Mouse (Mus musculus): ENCODE data around the gene Slc39a13.
"Not testable (repeated sequence)": the region's sequence is repeated elsewhere in the genome, so short reads cannot be mapped to it uniquely, and the experiment has no call there.

Gene Slc39a13

DNA sequence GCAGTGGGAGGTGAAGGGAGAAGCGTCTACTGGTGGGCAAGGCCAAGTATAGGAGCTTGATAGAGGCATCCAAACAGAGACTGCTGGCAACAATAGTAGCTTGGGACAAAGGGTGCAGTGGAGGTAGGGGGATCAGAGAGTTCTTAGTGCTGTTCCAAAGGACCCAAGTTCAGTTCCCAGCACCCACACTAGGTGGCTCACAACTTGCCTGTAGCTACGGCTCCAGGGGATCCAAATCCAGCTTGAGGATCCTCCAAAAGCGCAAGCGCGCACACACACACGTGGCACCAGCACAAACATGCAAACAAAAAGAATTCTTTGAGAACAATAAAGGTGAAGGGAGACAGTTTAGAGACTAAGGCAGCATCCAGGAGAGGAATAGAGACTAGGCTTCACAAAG lies 6.0 kb downstream of the Slc39a13 start:
- DNase-seq (ENCODE audit: low spot score) = no peak

DNA sequence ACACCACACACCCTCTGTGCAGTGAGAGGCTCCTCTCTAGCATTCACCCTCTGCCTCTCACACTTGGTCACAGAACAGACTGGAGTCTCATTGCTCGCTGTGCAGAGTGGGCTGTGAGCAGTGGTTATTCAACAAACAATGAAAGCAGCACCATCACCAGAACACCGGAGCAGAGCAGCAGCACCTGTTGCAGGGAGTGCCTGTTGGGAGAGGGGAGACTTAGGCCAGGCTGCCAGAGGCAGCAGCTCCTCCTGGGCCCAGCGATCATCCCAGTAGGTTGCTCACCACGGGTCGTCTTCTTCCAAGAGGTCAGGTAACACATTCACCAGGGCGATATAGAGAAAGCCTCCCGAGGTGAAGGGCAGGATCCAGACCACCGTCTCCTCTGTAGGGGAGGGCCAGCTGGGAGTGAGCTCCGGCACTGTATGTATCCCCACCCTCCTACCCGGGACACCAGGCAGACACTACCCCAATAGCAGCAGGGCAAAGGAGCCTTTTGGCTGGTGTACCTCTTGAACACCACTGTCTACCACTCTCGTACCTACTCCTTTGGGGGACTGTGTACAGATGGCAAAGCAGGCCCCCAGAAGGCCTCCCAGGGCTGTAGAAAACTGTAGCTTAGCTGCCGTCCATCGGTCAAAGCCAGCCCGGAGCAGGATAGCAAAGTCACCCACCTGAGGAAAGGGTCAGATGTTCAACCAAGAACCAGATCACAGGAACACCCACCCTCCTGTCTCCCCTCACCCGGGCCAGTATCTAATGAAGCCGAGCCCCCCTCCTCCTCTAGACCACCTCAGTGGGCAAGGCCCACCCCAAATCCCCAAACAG lies 7.2 kb downstream of the Slc39a13 start:
- no peak for DNase-seq (ENCODE audit: low spot score)

DNA sequence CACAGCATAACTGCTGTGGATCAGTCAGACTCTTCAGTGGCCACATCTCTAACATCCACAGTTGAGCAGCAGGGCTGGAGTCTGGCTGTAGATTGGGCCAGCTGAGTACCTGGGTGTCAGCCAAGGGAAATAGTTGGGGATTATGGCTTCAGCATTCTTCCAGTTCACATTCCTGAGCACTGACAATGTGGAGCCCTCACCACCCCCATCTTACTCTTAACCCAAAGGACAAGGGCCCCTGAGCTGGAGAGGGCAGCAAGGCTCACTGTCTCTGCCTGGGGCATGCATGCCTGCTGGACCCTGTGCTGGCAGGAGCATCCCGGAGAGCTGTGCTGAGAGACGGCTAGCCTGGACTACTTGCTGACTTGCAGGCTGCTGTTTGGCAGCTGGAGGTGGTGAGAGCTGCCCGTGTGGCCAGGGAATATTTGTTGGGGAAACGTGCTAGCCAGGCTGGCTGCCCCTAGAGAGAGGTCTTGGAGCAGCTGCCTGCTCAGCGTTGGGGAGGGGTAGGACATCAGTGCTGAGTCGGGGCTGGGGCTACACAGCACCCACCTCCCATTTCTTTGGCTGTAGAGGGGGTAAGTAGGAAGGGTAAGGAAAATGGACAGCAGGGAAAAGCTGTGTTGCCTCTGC lies 8.3 kb downstream of the Slc39a13 start:
- peak; percentile 69 for DNase-seq (ENCODE audit: low spot score)

DNA sequence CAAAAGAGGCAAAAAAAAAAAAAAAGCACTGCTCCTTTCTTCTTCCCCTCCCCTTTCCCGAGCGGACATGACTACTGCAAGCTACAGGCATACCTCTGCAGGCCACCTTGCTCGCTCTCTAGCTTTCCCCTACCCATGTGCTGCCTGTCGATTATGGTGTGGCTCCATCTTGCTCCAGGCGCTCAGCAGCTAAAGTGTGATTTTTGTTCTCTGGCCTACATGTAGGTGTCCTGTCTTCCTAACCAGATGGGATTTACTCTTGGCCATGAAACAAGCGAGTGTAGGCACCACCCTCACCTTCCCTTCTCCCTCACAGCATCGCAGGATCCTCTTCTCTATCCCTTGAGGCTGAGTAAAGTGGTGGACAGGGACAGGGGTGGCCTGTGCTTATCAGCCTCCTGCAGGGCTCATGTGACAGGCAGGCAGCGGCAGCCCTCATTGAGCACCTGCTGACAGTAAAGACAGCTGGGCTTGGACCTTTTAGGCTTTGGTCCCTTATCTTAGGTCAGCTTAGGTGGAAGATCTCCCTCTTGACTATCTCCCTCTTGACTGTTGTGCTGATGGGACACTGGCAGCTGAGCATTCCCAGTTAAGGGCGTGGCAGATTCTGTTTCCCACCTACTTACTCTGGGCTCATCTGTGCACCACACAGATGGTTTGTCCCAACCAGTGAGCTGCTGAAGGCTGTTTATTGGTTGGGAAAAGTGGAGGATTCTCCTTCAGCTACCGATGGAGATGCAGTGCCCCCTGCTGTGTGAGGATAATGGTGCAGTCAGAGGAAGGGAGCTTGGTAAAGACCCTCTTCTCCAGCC lies 9.5 kb downstream of the Slc39a13 start:
- no peak for DNase-seq (ENCODE audit: low spot score)

DNA sequence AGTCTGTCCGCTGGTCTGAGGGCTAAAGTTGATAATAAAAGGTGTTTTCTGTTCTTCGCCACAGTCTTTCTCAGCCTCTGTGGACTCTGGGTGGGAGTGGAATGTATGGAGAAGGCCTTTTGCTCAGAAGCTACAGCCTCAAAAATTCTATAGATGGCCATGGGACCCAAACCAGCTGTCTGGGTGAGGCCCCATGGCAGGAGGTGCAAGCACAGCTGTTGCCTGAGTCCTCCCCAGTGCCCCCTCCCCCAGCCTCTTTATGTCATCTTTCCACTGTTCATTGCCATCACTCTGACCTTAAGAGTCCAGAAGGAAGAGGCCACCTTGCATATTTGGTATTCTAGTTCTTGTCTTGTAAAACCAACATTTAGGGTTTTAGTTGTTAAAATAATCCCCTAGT lies 10.8 kb downstream of the Slc39a13 start:
- no peak for DNase-seq (ENCODE audit: low spot score)

DNA sequence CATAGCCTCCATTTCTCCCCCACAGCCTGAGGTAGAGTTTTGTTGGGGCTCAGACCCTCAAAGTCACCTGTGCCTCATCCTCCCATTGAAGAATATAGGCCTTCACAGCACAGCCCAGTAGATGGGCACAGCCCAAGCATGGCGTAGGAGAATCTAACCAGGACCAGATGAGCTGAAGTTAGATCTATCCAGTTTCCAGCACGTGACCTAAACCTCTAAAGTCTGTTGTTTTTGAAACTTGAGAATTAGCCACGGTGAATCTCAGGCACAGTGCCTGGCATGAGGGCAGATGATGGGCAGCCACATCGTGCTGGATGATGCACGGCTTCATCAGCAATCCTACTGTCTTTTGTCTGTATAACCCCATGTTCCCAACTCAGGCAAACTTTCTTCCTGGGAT lies 11.8 kb downstream of the Slc39a13 start:
- no peak for DNase-seq (ENCODE audit: low spot score)

DNA sequence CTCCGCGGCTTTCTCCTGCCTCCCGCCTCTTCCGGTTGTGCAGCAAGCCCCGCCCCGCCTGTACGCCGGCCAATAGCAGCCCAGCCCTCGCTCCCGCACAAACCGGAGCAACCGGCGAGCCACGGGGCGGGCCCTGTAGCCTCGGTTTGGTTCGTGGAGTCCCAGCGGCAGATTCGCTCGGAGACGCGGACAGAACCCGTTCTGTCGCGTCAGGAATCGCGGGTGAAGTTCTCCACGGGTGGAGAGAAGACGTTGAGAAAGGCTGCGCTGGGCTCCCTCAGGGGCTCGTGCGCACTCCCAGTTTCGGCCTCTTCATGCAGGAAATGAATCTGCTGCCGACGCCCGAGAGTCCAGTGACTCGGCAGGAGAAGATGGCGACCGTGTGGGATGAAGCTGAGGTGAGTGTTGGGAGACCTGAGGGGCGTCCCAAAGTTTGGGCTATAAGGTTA lies 16.3 kb downstream of the Slc39a13 start, which contains the start of gene Psmc3:
Psmc3 (plus strand) TSS at position 76 of the 449 bp plus-strand sequence.
- peak; percentile 98 for DNase-seq (ENCODE audit: low spot score)

DNA sequence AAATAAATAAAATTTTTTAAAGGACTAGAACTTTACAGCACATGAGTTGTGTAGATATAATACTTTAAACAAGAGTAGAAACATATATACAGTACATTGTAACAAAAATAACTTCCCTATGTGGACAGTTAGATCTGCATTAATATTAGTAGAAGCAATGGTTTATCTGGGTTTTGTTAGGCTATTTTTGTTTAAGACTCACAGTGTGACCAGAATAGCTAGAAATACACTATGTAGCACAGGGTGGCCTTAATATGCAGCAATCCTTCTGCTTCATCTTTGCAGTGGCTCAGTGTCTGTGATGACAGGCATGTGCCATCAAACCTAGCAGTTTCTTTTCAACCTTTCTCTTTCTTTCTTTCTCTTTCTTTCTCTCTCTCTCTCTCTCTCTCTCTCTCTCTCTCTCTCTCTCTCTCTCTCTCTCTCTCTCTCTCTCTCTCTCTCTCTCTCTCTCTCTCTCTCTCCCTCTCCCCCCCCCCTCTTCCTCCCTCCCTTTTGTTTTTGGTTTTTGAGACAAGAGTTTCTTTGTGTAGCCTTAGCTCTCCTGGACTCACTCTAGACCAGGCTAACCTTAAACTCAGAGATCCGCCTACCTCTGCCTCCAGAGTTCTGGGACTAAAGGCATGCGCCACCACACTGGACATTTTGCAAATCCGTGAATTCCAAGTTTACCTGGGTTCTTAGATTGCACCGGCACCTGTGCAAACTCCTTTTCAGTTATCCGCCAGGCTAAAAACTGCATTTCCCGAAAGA lies 16.9 kb downstream of the Slc39a13 start:
- DNase-seq (ENCODE audit: low spot score) = no peak

DNA sequence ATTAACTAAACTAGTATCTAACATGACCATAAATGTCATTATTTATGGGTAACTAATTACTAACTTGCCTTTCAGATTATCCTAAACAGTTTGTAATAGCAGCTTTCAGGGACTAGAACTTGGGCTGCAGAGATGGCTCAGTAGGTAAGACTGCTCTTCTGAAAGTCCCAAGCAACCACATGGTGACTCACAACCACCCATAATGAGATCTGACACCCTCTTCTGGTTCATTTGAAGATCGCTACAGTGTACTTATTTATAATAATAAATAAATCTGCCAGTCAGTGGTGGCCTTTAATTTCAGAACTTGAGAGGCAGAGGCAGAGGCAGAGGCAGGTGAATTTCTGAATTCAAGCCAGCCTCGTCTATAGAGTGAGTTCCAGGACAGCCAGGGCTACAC lies 17.5 kb downstream of the Slc39a13 start:
- DNase-seq (ENCODE audit: low spot score) = no peak

DNA sequence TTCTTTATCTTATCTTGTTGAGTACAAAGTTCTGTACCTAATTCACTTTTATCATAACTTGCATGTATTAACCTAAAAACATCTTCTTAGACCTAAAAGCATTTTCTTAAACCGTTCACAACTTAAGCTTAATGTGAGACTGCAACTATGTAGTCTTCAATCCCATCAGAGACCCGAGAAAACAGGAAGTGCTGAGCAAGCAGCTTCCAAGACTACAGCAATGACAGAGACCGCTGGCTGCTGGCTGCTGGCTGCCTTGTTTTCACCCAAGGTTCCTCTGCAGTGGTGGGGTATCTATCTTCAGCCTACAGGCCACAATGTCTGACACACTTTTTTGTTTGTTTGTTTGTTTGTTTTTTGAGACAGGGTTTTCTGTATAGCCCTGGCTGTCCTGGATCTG lies 18.3 kb downstream of the Slc39a13 start:
- DNase-seq (ENCODE audit: low spot score) = no peak

DNA sequence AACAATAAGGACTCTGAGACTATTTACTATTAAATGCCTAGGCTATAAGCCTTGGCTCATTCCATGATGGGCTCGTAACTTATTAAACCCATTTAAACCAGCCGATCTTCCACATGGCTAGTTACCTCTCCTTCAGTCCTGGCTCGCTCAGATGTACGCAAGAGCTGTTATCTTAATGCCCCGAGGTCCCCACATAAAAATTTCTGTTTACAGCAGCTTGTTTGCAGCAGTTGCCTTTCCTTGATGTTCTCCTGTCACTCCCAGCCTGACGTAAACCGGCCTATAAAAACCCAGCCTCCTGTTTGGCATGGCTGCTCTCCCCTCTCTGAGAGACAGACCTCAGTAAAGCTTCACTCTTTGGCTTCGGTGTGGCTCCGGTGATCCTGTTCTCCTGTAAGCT lies 22.9 kb downstream of the Slc39a13 start:
- DNase-seq (ENCODE audit: low spot score) = no peak

DNA sequence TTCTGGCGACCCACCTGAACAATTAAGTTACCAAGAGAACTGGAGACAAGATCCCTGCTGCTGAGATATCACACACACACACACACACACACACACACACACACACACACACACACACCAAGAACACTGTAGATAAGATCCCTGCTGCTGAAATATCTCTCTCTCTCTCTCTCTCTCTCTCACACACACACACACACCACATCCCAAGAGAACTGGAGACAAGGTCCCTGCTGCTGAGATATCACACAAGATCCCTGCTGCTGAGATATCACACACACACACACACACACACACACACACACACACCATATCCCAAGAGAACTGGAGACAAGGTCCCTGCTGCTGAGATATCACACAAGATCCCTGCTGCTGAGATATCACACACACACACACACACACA lies 24.4 kb downstream of the Slc39a13 start:
- not testable (repeated sequence) for DNase-seq (ENCODE audit: low spot score)

DNA sequence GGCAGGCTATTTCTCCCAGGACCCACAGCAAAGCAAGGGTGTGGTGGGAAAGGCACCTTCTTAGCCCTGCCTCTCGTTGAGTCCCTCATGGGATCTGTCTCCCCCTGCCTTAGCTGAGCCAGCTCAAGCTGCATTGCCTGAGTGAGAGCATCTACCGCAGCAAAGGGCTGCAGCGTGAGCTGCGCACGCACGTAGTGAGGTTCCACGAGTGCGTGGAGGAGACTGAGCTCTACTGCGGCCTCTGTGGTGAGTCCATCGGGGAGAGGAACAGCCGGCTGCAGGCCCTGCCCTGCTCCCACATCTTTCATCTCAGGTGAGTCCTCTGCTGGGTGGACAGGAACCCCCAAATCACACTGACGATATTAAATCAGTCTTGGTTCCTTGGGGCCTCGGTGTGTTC lies 25.5 kb downstream of the Slc39a13 start:
- DNase-seq (ENCODE audit: low spot score) = no peak

DNA sequence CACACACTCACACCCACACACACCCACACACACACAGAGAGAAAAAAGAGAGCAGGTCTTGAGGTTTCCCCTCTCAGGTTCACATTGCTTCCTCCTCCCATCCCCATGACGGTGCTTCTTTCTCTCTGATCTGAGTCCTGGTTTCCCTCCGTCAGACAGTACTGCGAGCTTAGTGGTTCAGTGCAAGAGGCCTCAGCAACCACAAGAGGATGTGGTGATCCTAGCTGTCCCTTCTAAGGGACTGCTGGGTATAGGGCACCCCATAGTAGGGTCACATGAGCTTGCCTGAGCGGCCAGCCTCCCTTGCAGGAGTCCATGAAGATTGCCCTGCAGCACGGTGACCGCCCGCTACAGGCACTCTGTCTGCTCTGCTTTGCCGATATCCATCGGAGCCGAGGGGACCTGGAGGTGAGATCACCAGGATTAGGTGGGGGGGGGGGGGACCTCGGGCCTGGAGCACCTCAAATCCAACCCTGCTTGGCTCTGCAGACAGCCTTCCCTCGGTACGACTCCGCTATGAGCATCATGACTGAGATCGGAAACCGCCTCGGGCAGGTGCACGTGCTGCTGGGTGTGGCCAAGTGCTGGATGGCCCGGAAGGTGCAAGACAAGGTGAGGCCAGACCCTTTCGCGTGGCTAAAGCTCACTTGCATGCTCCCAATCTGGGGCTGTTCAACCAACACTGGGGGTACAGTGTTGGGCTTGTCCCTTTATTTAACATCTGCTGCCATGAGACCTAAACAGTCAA lies 27.4 kb downstream of the Slc39a13 start:
- no peak for DNase-seq (ENCODE audit: low spot score)

DNA sequence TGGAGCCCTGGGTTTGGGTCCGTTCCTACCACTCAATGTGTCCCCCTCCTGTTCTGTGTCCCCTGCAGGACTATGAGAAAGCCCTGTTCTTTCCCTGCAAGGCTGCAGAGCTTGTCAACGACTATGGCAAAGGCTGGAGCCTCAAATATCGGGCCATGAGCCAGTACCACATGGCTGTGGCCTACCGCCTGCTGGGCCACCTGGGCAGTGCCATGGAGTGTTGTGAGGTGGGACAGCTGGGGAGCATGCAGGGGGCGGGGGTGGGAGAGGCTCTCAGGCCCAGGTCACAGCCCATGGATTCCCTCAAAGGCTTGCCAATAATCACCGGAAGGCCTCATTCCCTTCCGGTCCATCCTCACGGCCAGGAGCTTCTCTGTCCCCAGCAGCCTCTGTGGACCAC lies 28.4 kb downstream of the Slc39a13 start:
- DNase-seq (ENCODE audit: low spot score) = no peak

DNA sequence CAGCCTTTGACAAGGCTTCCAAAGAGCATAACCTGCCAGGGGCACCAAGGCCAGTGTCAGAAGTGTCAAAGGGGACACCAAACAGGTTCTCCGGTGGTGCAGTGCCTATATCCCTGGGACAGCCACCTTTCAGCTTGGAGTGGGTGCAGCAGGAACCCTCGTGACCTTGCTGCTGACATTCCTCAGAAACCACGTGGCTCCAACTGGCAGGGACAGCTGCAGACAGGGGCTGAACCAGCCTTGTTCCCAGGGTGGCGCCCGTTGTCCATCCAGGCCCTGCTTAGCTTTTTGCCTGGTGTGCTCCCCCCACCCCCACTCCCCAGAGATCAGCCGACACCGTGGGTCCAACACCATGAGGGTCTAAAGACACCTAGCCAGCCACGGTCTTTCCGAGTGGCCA lies 34.8 kb downstream of the Slc39a13 start, which contains the start of gene Rapsn:
Rapsn (plus strand) TSS at position 236 of the 400 bp plus-strand sequence.
- DNase-seq (ENCODE audit: low spot score) = no peak

DNA sequence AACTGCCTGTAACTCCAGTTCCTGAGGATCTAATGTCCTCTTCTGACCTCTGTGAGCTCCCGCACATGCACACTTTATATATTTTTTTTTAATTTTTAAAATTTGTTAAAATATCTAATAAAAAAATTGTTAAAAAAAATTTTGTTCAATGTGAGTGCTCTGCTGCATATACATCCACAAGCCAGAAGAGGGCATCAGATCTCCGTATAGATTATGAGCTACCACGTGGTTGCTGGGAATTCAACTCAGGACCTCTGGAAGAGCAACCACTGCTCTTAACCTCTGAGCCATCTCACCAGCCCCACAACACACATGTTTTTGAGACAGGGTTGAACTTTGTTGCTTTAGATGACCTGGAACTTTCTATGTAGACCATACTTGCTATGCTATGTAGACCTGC lies 37.2 kb downstream of the Slc39a13 start:
- DNase-seq (ENCODE audit: low spot score) = no peak

DNA sequence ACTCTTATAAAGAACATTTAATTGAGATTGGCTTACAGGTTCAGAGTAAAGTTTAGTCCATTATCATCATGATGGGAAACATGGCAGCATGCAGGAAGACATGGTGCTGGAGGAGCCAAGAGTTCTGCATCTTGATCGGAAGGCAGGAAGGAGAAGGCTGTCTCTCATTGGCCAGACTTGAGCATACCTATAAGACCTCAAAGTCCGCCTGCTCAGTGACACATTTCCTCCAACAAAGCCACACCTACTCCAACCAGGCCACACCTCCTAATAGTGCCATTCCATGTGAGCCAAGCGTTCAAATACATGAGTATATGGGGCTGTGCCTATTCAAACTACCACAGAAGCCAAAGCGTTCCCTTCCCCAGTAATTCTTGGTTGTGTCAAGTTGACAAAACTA lies 39.0 kb downstream of the Slc39a13 start:
- DNase-seq (ENCODE audit: low spot score) = no peak

DNA sequence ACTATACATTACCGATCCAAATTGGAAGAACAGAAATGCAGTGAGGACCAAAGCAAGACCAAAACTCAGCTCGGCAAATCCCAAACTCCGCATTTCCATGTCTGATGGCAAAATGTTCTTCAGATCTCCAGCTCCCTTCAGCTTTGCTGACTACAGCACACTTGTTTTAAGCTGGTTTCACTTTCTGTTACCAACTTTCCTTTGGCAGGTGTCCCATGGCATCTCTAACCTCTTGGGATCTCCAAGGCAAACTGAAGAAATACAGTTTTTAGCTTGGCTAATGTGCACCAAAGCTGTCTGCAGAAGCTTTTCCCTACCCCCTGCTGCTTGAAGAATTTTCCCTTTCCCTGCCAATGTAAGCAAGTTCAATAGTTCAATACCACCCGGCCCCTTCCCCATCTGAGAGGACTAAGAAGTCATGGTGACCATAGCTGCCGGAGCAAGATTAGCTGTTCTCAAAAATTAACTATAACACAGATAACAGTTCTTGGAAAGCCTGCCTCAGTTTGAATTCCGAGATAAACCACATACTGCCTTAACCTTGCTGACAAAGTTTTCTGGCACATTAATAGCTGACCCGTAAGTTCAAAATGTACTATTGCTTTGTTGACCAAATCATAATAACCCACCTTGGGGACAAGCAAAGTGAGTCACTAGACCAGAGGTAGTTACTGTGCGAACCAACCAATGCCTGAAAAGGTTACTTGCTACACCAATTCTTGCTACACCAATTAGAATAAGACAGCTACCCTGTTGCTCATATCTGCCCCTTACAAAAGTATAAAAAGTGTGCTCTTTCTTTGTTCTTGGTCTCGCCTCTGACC lies 42.6 kb downstream of the Slc39a13 start:
- DNase-seq (ENCODE audit: low spot score) = peak; percentile 31

DNA sequence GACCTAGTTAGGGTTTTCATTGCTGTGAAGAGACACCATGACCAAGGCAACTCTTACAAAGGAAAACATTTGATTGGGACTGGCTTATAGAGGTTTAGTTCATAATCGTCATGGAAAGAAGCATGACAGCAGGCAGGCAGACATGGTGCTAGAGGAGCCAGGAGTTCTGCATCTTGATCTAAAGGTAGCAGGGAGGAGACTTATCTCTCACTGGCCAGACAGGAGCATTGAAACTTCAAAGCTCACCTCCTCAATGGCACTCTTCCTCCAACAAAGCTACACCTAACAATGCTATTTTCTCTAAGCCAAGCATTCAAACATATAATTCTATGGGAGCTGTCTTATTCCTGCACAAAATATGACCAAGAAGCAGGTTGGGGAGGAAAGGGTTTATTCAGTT lies 43.7 kb downstream of the Slc39a13 start:
- no peak for DNase-seq (ENCODE audit: low spot score)
